Mouse (Mus musculus) bone marrow, adult 2 months (tissue): Measurements from ENCODE around the gene Myo1b. TPM values are rescaled to one million over a fixed set of nuclear protein-coding genes. Genes with fewer than 3 reads are reported as not detected.

Experiments used
- H3K27ac ChIP-seq: fragments of 200-500 bp; 2 replicates; pipeline ENCODE4 v1.5.1; 2012; ENCODE audit warnings: low read depth, mild to moderate bottlenecking, control low read depth, inconsistent platforms, low read length; ENCODE audit not compliant: control insufficient read depth, poor library complexity, insufficient read depth
- H3K4me1 ChIP-seq: fragments of 200-500 bp; 2 replicates; pipeline ENCODE4 v1.6.1; 2011; ENCODE audit warnings: low read length; ENCODE audit not compliant: control insufficient read depth, insufficient read depth
- H3K4me3 ChIP-seq: fragments of 200-500 bp; replicated peaks from 2 replicates; pipeline ENCODE3; 2011; ENCODE audit warnings: mild to moderate bottlenecking, low read depth, low read length, control low read depth; ENCODE audit not compliant: control insufficient read depth
- CTCF ChIP-seq: fragments of 200-500 bp; IDR thresholded peaks from 2 replicates; pipeline ENCODE4 v1.5.1; 2011; ENCODE audit warnings: low read length, control low read depth; ENCODE audit not compliant: control insufficient read depth, insufficient read depth
- POLR2A ChIP-seq: fragments of 200-500 bp; IDR thresholded peaks from 2 replicates; pipeline ENCODE4 v1.6.1; 2011; ENCODE audit warnings: low read depth, mild to moderate bottlenecking, control low read depth, low read length, borderline replicate concordance; ENCODE audit not compliant: control insufficient read depth
- WGBS: fragments of 180-500 bp; shearing (Covaris S2); methylation state at CpG from one replicate; pipeline ENCODE4 v1.1.7; 2018; 5-methylcytosine and 5-hydroxymethylcytosine counted together
- polyA plus RNA-seq: library from polyadenylated mRNA; stranded (reverse); fragments of >200 nt; gene quantifications from 2 replicates; pipeline ENCODE4 v1.2.4, GENCODE M21; 2011; ENCODE audit warnings: low replicate concordance; ENCODE audit not compliant: missing spikeins, insufficient read depth, insufficient read length

The Myo1b gene
- polyA plus RNA-seq, 1 experiment: 5.3 TPM

GRCm38 (mm10) chr1:51930584-51930983, 14.7 kb upstream of the Myo1b start:
- Histone ChIP-seq H3K27ac (no peak overlapping the region), H3K4me1 (peaks cover 9% of the 10 kb centered on the region), H3K4me3 (no peak overlapping the region)
- WGBS: 3% methylated on average over 5 of the region's 5 CpGs
- TF ChIP-seq CTCF: no peak

- H3K4me3 ChIP-seq: no peak overlapping the region
- 13% methylated on average over 3 of the region's 3 CpGs for WGBS
These were observed 13.7 kb upstream of the Myo1b start for GRCm38 (mm10) chr1:51929557-51929956.

GRCm38 (mm10) chr1:51922820-51923219, 6.9 kb upstream of the Myo1b start:
- Histone ChIP-seq H3K4me3 (no peak overlapping the region), H3K4me1 (no peaks in the 10 kb centered on the region), H3K27ac (no peak overlapping the region)
- TF ChIP-seq POLR2A (no peak), CTCF (no peak)
- WGBS: 74% methylated on average over 12 of the region's 12 CpGs

More at GRCm38 (mm10) chr1:51929557-51929956, 13.7 kb upstream of the Myo1b start:
- no peak for TF ChIP-seq CTCF
- no peak for TF ChIP-seq POLR2A
- Histone ChIP-seq H3K27ac (no peak overlapping the region), H3K4me1 (peaks cover 8% of the 10 kb centered on the region)

GRCm38 (mm10) chr1:51916276-51916675, 405 bp upstream of the Myo1b start:
- no peaks in the 10 kb centered on the region; the same call in 1 of the 2 replicates for H3K4me1 ChIP-seq
- H3K27ac ChIP-seq: no peak overlapping the region
- 77% methylated on average over 5 of the region's 5 CpGs for WGBS
- TF ChIP-seq POLR2A: no peak
- TF ChIP-seq CTCF: no peak
- H3K4me3 ChIP-seq: no peak overlapping the region

- no peak for TF ChIP-seq POLR2A
- no peak for TF ChIP-seq CTCF
- Histone ChIP-seq H3K4me3 (peak overlapping the region; percentile 40), H3K27ac (peak overlapping the region; percentile 4), H3K4me1 (no peaks in the 10 kb centered on the region; the same call in 1 of the 2 replicates)
- 3% methylated on average over 33 of the region's 33 CpGs for WGBS
These were observed 758 bp downstream of the Myo1b start for GRCm38 (mm10) chr1:51915051-51915575.

GRCm38 (mm10) chr1:51914095-51914494, 1.8 kb downstream of the Myo1b start:
- TF ChIP-seq CTCF: no peak
- TF ChIP-seq POLR2A: no peak
- no peak overlapping the region for H3K4me3 ChIP-seq
- 45% methylated on average over 3 of the region's 3 CpGs for whole genome bisulfite sequencing
- H3K4me1 ChIP-seq: no peaks in the 10 kb centered on the region; the same call in 1 of the 2 replicates
- no peak overlapping the region for H3K27ac ChIP-seq

- no peak overlapping the region for H3K4me3 ChIP-seq
- H3K4me1 ChIP-seq: no peaks in the 10 kb centered on the region; the same call in 1 of the 2 replicates
- 83% methylated on average over 14 of the region's 14 CpGs for WGBS
- no peak overlapping the region for H3K27ac ChIP-seq
- TF ChIP-seq CTCF: no peak
- no peak for TF ChIP-seq POLR2A
These were observed 2.6 kb downstream of the Myo1b start for GRCm38 (mm10) chr1:51913071-51913814.

GRCm38 (mm10) chr1:51911331-51911730, 4.5 kb downstream of the Myo1b start:
- H3K4me3 ChIP-seq: no peak overlapping the region
- 85% methylated on average over 4 of the region's 4 CpGs for WGBS
- no peak overlapping the region for H3K27ac ChIP-seq
- TF ChIP-seq POLR2A: no peak
- no peaks in the 10 kb centered on the region; the same call in 1 of the 2 replicates for H3K4me1 ChIP-seq

- WGBS: 76% methylated on average over 2 of the region's 2 CpGs
- no peak overlapping the region for H3K27ac ChIP-seq
- H3K4me3 ChIP-seq: no peak overlapping the region
- H3K4me1 ChIP-seq: no peaks in the 10 kb centered on the region; the same call in 1 of the 2 replicates
- no peak for TF ChIP-seq CTCF
- no peak for TF ChIP-seq POLR2A
These were observed 6.7 kb downstream of the Myo1b start for GRCm38 (mm10) chr1:51909204-51909603.
